Mouse (Mus musculus) heart, embryonic 15.5 days (tissue): ENCODE measurements around the gene Ccdc92b. TPM values are rescaled to one million over a fixed set of nuclear protein-coding genes. Genes with fewer than 3 reads are reported as not detected.

ENCODE experiments used
- ATAC-seq: fragments of 200-750 bp; cut with Nextera tagmentation; replicated peaks from 2 replicates; pipeline ENCODE4 v1.8.0; 2017; ENCODE audit warnings: low read depth, moderate TSS enrichment; ENCODE audit not compliant: insufficient number of reproducible peaks, insufficient read depth, low FRiP score
- H3K27ac ChIP-seq: fragments of 300-500 bp; sonication (generic); 2 replicates; pipeline ENCODE4 v1.5.1; 2015; ENCODE audit warnings: mild to moderate bottlenecking, inconsistent platforms
- H3K27me3 ChIP-seq: fragments of 300-500 bp; sonication (generic); 2 replicates; pipeline ENCODE4 v1.6.1; 2015; ENCODE audit warnings: inconsistent platforms
- H3K36me3 ChIP-seq: fragments of 300-500 bp; sonication (generic); 2 replicates; pipeline ENCODE4 v1.6.1; 2015; ENCODE audit warnings: mild to moderate bottlenecking, inconsistent platforms
- H3K4me1 ChIP-seq: fragments of 300-500 bp; sonication (generic); replicated peaks from 2 replicates; pipeline ENCODE4 v1.6.1; 2015; ENCODE audit warnings: inconsistent platforms
- H3K4me2 ChIP-seq: fragments of 300-500 bp; sonication (generic); 2 replicates; pipeline ENCODE4 v1.6.1; 2015; ENCODE audit warnings: inconsistent platforms, mild to moderate bottlenecking, moderate library complexity
- H3K4me3 ChIP-seq: fragments of 300-500 bp; sonication (generic); 2 replicates; pipeline ENCODE4 v1.5.1; 2015; ENCODE audit warnings: mild to moderate bottlenecking, inconsistent platforms
- H3K9ac ChIP-seq: fragments of 300-500 bp; sonication (generic); 2 replicates; pipeline ENCODE4 v1.6.1; 2015; ENCODE audit warnings: mild to moderate bottlenecking, inconsistent platforms
- H3K9me3 ChIP-seq: fragments of 300-500 bp; sonication (generic); replicated peaks from 2 replicates; pipeline ENCODE4 v1.6.1; 2016; ENCODE audit warnings: inconsistent platforms
- WGBS: fragments of 180-500 bp; shearing (Covaris S2); methylation state at CpG from one replicate; pipeline ENCODE4 v1.1.7; 2015; ENCODE audit warnings: mixed read lengths; 5-methylcytosine and 5-hydroxymethylcytosine counted together
- polyA plus RNA-seq: library from polyadenylated mRNA; unstranded; fragments of >200 nt; fragmentation: Nextera tagmentation; extraction: Ambion mirVana; gene quantifications from 2 replicates; pipeline ENCODE4 v1.2.1, GENCODE M21; 2015

The Ccdc92b gene
- polyA plus RNA-seq, 1 experiment from 2014 or later: 0.33 TPM

DNA sequence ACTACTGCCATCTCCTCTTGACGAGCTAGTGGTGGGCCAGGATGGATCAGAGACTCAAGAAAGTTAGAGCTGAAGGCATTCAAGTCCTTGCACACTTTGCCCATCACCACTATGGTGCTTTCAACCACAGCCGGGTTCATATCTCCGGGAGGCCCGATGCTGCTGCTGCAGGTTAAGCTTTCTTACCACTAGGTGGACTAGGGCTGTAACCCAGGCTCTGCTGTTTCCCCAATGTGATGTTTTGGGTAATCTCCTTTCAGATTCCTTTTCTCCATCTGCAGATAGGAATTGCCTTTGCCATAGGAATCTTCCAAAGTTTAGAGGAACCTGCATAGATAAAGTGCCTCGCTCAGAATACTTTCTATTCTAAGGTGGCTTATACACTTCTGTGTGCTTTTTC, 3.8 kb upstream of the Ccdc92b start:
- Histone ChIP-seq H3K4me2 (no peak overlapping the region), H3K4me3 (no peak overlapping the region), H3K27ac (no peak overlapping the region), H3K4me1 (peaks cover 17% of the 10 kb centered on the region), H3K9ac (no peak overlapping the region), H3K27me3 (peaks cover 70% of the 10 kb centered on the region), H3K9me3 (no peaks in the 10 kb centered on the region), H3K36me3 (no peaks in the 10 kb centered on the region)
- WGBS: 47% methylated on average over 5 of the region's 5 CpGs
- no peak for ATAC-seq

DNA sequence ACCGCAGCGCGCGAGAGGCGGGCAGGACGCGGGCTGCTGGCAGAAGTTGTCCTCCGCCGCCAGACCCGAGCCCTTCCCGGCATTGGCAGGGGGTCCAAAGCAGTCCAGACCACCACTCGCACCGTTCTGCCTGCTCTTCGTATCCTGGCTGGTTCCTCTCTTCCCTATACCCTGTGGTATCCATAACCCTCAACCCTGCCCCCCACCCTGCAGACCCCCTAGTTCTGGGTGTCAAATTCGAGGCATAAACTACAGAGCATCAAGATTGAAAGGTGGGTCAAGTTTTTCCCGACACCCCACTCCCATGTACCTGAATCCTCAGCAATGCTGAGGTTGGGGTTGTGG, 523 bp downstream of the Ccdc92b start:
- Histone ChIP-seq H3K27me3 (peaks cover 52% of the 10 kb centered on the region), H3K27ac (no peak overlapping the region), H3K4me3 (peak overlapping the region; percentile 33), H3K9me3 (no peaks in the 10 kb centered on the region), H3K4me2 (peak overlapping the region; percentile 58), H3K4me1 (peaks cover 7% of the 10 kb centered on the region), H3K9ac (no peak overlapping the region), H3K36me3 (no peaks in the 10 kb centered on the region)
- ATAC-seq: no peak
- WGBS: 2% methylated on average over 16 of the region's 16 CpGs

DNA sequence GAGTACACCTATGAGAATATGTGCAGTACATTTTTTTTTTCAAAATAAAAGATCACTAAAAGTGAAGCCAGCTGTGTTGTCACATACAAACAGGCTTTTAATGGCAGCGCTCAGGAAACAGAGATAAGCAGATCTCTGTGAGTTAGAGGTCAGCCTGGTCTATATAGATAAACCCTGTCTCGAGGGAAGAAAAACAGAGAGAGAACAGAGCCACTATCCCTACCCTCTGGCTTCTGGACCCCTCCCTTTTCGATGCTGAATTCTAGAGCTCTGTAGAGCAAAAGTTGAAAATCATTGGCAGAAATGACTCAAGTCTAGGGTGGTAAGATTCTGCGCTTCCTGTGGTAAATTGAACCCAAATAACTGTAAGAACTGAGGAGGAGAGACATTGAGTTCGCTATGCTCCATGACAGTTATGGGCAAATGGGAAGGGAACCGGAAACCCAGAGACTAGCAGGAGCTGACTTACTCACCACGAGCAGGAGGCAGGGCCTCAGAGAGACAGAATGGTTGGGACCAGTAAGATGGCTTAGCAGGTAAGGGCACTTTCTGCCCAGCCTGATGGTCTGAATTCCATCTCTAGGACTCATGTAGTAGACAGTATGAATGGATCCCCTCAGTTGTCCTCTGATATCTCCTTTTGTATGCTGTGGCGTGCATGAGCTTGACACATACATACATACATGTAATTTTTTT, 2.7 kb downstream of the Ccdc92b start:
- H3K36me3 ChIP-seq: no peaks in the 10 kb centered on the region
- no peak overlapping the region for H3K9ac ChIP-seq
- no peak overlapping the region for H3K4me2 ChIP-seq
- no peak overlapping the region for H3K27ac ChIP-seq
- 51% methylated on average over 8 of the region's 8 CpGs for WGBS
- H3K4me3 ChIP-seq: no peak overlapping the region
- no peak for ATAC-seq
- peaks cover 46% of the 10 kb centered on the region for H3K27me3 ChIP-seq
- no peaks in the 10 kb centered on the region for H3K9me3 ChIP-seq
- H3K4me1 ChIP-seq: peaks cover 7% of the 10 kb centered on the region

DNA sequence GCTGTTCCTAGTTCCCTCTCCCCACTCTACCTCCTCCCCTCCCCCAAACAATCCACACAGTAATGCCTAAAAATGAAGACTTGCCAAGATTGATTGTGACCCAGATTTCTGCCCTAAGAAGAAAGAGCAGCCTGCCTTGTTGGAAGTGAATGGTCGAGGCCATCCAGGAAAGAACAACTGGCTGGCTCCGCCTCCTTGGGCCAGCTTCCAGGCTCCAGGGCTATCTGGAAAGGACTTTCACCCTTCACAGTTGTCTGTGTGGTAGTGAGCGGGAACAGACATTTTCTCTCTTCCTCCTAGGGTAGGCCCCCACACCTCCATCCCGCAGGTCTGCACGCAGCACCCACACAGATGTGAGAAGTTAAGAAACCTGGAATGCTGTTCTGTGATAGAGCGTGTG, 4.3 kb downstream of the Ccdc92b start:
- no peaks in the 10 kb centered on the region for H3K9me3 ChIP-seq
- peaks cover 7% of the 10 kb centered on the region for H3K4me1 ChIP-seq
- H3K4me2 ChIP-seq: no peak overlapping the region
- peaks cover 36% of the 10 kb centered on the region for H3K27me3 ChIP-seq
- 60% methylated on average over 6 of the region's 6 CpGs for WGBS
- H3K36me3 ChIP-seq: no peaks in the 10 kb centered on the region
- no peak overlapping the region for H3K9ac ChIP-seq
- H3K4me3 ChIP-seq: no peak overlapping the region
- no peak overlapping the region for H3K27ac ChIP-seq
- ATAC-seq: no peak

DNA sequence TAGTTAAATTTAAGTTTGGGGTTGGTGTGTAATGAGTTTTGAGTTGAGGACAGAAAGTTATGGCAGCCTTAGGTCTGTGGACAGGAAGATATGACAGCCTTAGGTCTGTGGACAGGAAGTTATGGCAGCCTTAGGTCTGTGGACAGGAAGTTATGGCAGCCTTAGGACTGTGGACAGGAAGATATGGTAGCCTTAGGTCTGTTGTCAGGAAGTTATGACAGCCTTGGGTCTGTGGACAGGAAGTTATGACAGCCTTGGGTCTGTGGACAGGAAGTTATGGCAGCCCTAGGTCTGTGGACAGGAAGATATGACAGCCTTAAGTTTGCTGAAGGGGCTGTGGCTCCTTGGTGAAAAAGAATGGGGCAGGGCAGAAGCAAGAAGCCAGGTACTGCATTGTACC, 5.9 kb downstream of the Ccdc92b start:
- no peak overlapping the region for H3K27ac ChIP-seq
- no peaks in the 10 kb centered on the region for H3K4me1 ChIP-seq
- H3K4me3 ChIP-seq: no peak overlapping the region
- H3K4me2 ChIP-seq: no peak overlapping the region
- H3K27me3 ChIP-seq: peaks cover 22% of the 10 kb centered on the region
- no peaks in the 10 kb centered on the region for H3K36me3 ChIP-seq
- no peaks in the 10 kb centered on the region for H3K9me3 ChIP-seq
- ATAC-seq: no peak
- no peak overlapping the region for H3K9ac ChIP-seq

DNA sequence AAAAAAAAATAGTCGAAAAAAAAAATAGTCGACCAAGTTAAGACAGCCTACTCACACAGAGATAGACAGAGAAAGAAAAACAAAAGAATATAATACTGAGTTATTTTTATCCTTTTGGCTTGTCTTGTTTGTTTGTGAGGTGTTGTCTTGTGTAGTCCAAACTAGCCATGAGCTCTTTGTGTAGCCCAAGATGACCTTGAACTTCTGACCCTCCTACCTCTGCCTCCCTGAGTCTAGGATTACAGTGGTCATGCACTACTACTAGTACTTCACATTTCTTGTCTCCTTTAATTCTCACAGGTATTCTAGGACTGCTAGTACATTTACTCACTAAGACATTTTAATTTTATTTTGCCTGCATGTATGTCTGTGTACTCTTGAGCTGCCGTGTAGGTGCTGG, 8.1 kb downstream of the Ccdc92b start:
- H3K4me1 ChIP-seq: no peaks in the 10 kb centered on the region
- no peak for ATAC-seq
- H3K4me2 ChIP-seq: no peak overlapping the region
- H3K9ac ChIP-seq: no peak overlapping the region
- 58% methylated on average over 3 of the region's 3 CpGs for WGBS
- H3K27me3 ChIP-seq: 0 out of 2 replicates have a peak, but pooled peaks cover 1% of the 10 kb centered on the region
- no peaks in the 10 kb centered on the region for H3K9me3 ChIP-seq
- no peak overlapping the region for H3K4me3 ChIP-seq
- H3K36me3 ChIP-seq: no peaks in the 10 kb centered on the region
- no peak overlapping the region for H3K27ac ChIP-seq

DNA sequence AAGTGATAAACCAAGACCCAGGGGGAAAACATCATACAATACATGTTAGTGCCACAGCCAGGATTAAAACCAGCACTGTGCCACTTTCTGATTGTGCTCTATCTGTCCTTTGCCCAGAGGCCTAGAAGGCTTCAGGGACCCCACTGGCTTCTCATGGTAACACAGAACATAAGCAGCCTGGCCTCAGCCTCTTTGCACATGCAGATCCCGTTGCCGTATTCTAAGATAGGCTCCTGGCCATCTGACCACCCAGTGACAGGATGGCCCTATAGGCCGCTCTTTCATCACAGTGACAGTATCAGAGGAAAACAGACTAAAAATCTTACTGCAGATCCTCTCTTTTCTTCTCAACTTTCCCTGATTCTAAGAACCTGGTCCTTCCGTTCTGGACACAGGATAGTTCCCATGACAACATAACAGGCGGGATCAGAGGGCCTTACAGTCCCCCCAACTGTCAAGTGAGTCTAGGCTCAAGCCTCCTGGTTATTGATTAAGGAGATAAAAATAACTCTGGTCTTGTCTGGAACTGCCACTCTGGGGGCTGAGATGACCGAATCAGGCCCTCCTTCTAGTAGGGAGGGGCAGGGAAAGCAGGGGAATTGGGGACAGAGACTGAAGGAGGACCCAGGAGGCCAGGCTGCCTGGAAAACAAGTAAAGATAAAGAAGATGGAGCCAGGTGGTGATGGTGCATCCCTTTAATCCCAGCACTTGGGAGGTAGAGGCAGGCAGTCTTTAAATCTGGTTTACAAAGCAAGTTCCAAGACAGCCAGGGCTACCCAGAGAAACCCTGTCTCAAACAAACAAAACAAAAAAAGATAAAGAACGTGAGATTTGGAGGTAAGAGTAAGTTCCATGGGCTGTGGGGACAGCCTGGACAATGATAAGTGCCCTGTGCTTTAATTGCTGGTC, 12.7 kb downstream of the Ccdc92b start:
- no peak overlapping the region for H3K9ac ChIP-seq
- H3K4me1 ChIP-seq: peaks cover under 1% of the 10 kb centered on the region
- H3K27me3 ChIP-seq: no peaks in the 10 kb centered on the region
- H3K27ac ChIP-seq: no peak overlapping the region
- no peak overlapping the region for H3K4me2 ChIP-seq
- 49% methylated on average over 7 of the region's 7 CpGs for WGBS
- ATAC-seq: no peak
- H3K9me3 ChIP-seq: no peaks in the 10 kb centered on the region
- no peaks in the 10 kb centered on the region for H3K36me3 ChIP-seq
- no peak overlapping the region for H3K4me3 ChIP-seq

DNA sequence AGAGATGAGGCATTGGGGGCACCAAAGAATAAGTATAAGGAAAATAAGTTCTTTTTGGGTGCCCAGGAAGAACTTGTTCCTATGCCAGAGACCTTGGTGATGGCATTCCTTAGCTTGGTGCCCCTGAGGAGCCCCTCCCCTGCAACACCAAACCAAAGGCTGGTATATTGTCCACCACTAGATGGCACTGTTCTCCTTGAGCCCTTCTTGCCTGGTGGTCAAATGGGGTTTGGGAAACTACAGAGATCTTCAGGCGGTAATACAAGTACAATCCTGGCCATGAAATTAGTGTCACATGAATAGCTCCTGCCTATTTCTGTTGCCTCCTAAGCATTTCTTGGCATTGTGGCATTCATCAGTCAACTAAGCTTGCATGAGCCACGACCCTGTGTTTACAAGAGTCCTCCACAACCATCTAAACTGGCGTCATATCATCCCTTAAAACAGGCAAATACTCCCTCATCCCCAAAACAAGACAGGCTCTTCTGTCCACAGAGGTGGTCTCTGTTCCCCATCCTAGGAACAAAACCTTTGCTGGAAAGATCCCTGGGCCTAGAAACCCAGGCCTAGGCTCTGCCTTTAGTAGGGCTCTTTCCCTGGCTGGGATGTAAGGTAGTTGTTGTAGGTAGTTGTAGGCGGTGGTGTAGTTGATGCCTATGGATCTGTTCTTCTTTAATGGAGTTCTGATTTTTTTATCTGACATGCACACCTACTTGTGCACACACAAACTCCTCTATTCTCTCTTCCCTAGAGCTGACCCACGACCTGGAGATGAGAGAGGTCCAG, 15.3 kb downstream of the Ccdc92b start:
- H3K4me1 ChIP-seq: peaks cover 17% of the 10 kb centered on the region
- no peaks in the 10 kb centered on the region for H3K27me3 ChIP-seq
- whole genome bisulfite sequencing: 60% methylated on average over 5 of the region's 5 CpGs
- H3K27ac ChIP-seq: no peak overlapping the region
- H3K9ac ChIP-seq: no peak overlapping the region
- H3K36me3 ChIP-seq: no peaks in the 10 kb centered on the region
- no peaks in the 10 kb centered on the region for H3K9me3 ChIP-seq
- no peak overlapping the region for H3K4me2 ChIP-seq
- ATAC-seq: no peak
- H3K4me3 ChIP-seq: no peak overlapping the region

DNA sequence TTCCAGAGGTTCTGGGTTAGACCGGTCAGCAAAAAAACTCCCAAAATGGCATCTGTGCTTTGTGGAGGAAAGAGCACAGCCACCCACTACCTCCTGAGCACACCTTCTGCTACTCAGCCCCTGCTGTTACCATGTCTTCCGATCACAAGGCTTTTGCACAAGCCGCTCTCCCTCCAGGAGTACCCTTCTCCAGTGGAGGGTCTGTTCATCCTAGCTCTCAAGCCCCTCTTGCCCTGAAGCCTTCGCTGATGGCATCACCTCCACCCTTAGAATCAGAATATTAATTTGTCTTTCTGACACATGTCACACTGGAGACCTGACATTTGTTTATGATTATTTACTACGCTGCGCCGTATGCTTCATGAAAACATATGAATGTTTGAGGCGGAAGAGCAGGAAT, 18.1 kb downstream of the Ccdc92b start:
- H3K4me2 ChIP-seq: peak overlapping the region; percentile 84
- no peaks in the 10 kb centered on the region for H3K9me3 ChIP-seq
- peak overlapping the region; percentile 84 for H3K4me3 ChIP-seq
- no peaks in the 10 kb centered on the region for H3K36me3 ChIP-seq
- peak overlapping the region; percentile 95 for H3K27ac ChIP-seq
- no peak for ATAC-seq
- no peaks in the 10 kb centered on the region for H3K27me3 ChIP-seq
- H3K4me1 ChIP-seq: peaks cover 21% of the 10 kb centered on the region
- 21% methylated on average over 8 of the region's 8 CpGs for WGBS
- peak overlapping the region; percentile 89 for H3K9ac ChIP-seq

DNA sequence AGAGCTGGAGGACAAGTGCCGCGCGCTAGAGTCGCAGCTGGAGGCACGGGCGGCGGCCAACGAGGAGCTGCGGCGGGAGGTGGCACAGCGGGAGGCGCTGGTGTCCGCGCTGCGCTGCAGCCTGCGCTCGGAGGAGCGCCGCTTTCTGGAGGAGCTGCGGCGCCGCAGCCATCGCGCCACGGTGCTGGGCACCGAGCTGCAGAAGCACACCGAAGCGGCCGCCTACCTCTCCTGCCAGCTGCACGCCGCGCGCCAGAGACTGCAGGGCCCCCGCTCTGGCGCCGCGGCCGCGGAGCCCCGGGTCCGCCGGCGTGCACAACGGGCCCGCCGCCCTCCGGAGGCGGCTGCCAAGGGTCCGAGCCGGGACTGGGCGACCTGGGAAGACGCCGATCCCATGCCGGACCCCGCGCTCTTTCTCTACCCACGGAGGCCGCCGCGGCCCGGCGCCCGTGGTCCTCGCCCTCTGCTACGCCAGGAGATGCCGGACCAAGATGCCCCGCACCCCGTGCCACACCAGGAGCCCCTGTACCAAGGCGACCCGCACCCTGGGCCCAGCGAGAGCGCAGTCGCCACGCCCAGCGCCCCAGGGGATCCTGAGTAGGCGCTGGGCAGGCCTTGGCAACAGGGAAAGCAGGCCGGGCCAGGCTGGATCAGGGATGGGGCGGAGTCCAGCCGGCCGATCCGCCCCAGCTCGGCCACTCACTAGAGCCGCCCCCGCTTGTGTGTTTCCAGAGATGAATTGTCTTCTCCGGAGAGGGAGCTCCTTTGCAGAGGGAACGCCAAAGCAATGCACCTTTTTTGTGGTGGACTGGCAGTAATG, 18.8 kb downstream of the Ccdc92b start:
- Histone ChIP-seq H3K4me2 (peak overlapping the region; percentile 84), H3K27me3 (no peaks in the 10 kb centered on the region), H3K9ac (peak overlapping the region; percentile 89), H3K27ac (peak overlapping the region; percentile 95), H3K9me3 (no peaks in the 10 kb centered on the region), H3K4me3 (peak overlapping the region; percentile 84), H3K4me1 (peaks cover 21% of the 10 kb centered on the region), H3K36me3 (no peaks in the 10 kb centered on the region)
- peak; percentile 91 for ATAC-seq
- WGBS: under 1% methylated on average over 86 of the region's 86 CpGs
